8 mouse cellular contexts compared by ENCODE assay signal in genomic region chr5:24100810-24101311, GRCm38 (mm10). TPM values are rescaled to one million over a fixed set of nuclear protein-coding genes. Genes with fewer than 3 reads are reported as not detected.
DNase-seq lines count a peak whose midpoint lies in the region; ATAC-seq lines count a peak whose summit lies in the region.

No protein-coding gene starts in this region.

- H3K9ac ChIP-seq in intestine, embryonic 16.5 days (ENCODE audit: low read depth, low read length): peak overlapping the region; percentile 87

- no peaks in the 10 kb centered on the region for H3K27me3 ChIP-seq in intestine, embryonic 16.5 days (replicated peaks; ENCODE audit: control insufficient read depth, insufficient read depth, low read length)

- no peaks in the 10 kb centered on the region for H3K9me3 ChIP-seq in intestine, embryonic 16.5 days (ENCODE audit: control insufficient read depth, low read length)

- DNase-seq in adrenal gland, adult 2 months: peak; percentile 70
- peak; percentile 72 for DNase-seq in embryo, embryonic 10 days (ENCODE audit: low spot score)
- peak; percentile 57 for DNase-seq in gastrocnemius, postnatal 25 days
- DNase-seq in left cerebral cortex, postnatal 36 days (ENCODE audit: low spot score in 2 of 2): peak; percentile 60 to 64
- peak; percentile 83 for DNase-seq in mesoderm, embryonic 11.5 days (ENCODE audit: low read depth, low spot score)
- peak; percentile 30 to 51 for DNase-seq in right cerebral cortex, postnatal 36 days (ENCODE audit: low spot score in 2 of 2)
- DNase-seq in urinary bladder, postnatal 4 days (ENCODE audit: low spot score in 2 of 2): peak; percentile 48 to 75

- peak; percentile 88 for ATAC-seq in intestine, embryonic 16.5 days

- intact Hi-C loops in left cerebral cortex, postnatal 36 days (cut with DNase I): loop anchor here (2.0 kb wide), 2 partner anchors 64 to 250 kb away; partner anchors contain the start of gene Nupl2

- no peaks in the 10 kb centered on the region for H3K36me3 ChIP-seq in intestine, embryonic 16.5 days (ENCODE audit: control insufficient read depth, insufficient read depth, low read length)

- peak overlapping the region; percentile 77 for H3K4me3 ChIP-seq in intestine, embryonic 16.5 days (ENCODE audit: low read length)

- H3K4me2 ChIP-seq in intestine, embryonic 16.5 days (ENCODE audit: low read depth, low read length): peak overlapping the region; percentile 62

- WGBS in intestine, embryonic 16.5 days: under 1% methylated on average over 36 of the region's 46 CpGs

- H3K27ac ChIP-seq in intestine, embryonic 16.5 days (ENCODE audit: low read length): peak overlapping the region; percentile 90

- H3K4me1 ChIP-seq in intestine, embryonic 16.5 days (ENCODE audit: control insufficient read depth, insufficient read depth, low read length): no peaks in the 10 kb centered on the region

RNA-seq across cellular contexts. Expression of gene Klhl7, which starts 0.5 kb away (rescaled TPM):
- 10 to 100 TPM; 31.4 to 37.6 TPM for total RNA-seq in adrenal gland, adult 2 months (2021)
- 0.79 and 0.91 TPM in 2 replicates for polyA plus RNA-seq in adrenal gland, adult 2 months (2012; rRNA removed)
- 10 to 100 TPM; 32.6 to 35.2 TPM for total RNA-seq in gastrocnemius, postnatal 25 days (2021)
- polyA plus RNA-seq in intestine, embryonic 16.5 days (2015; fragmentation: Nextera tagmentation; extraction: Ambion mirVana): 31.0 and 31.2 TPM in 2 replicates
- total RNA-seq in left cerebral cortex, postnatal 36 days (2021): 10 to 100 TPM; 79.7 to 97.1 TPM

Comparison
In these comparisons a context has a peak if more than half of its experiments do, and no peak if none do; other contexts are left out.
1. Peak in every context shown above with its lines: DNase-seq, ATAC-seq, H3K4me3 ChIP-seq and H3K27ac ChIP-seq.